Mouse (Mus musculus) frontal cortex, postnatal 25 days (tissue): ENCODE results near the gene 2410015M20Rik.
"Not testable (repeated sequence)": the region's sequence is repeated elsewhere in the genome, so short reads cannot be mapped to it uniquely, and the experiment has no call there.

Experiments used
- DNase-seq, 2 experiments: peaks; one replicate each; pipeline ENCODE4 v3.0.0; 2022; ENCODE audit warnings: low spot score in 2 of 2

Gene 2410015M20Rik

GRCm38 (mm10) chr17:56613236-56613844 is 3.8 kb upstream of the 2410015M20Rik start, which contains the start of gene Rpl36:
Gene Rpl36, plus strand, starts transcription at chr17:56613416.
- DNase-seq, result peak; percentile 96 to 98

- not testable (repeated sequence) for DNase-seq
Observed at GRCm38 (mm10) chr17:56612565-56612939, 3.0 kb upstream of the 2410015M20Rik start.

GRCm38 (mm10) chr17:56611861-56612564 is 2.4 kb upstream of the 2410015M20Rik start:
- DNase-seq, result no peak

GRCm38 (mm10) chr17:56611323-56611722 is 1.8 kb upstream of the 2410015M20Rik start:
- DNase-seq, result no peak

GRCm38 (mm10) chr17:56608699-56609098 is 872 bp downstream of the 2410015M20Rik start:
- no peak for DNase-seq

- no peak for DNase-seq
Observed at GRCm38 (mm10) chr17:56607521-56608062, 2.0 kb downstream of the 2410015M20Rik start.

- no peak for DNase-seq
Observed at GRCm38 (mm10) chr17:56605431-56605830, 4.1 kb downstream of the 2410015M20Rik start.

GRCm38 (mm10) chr17:56604422-56604821 is 5.1 kb downstream of the 2410015M20Rik start:
- DNase-seq, result no peak

- DNase-seq, result no peak
Observed at GRCm38 (mm10) chr17:56604070-56604380, 5.5 kb downstream of the 2410015M20Rik start.

GRCm38 (mm10) chr17:56603186-56604069 is 6.1 kb downstream of the 2410015M20Rik start:
- DNase-seq, result no peak

- no peak for DNase-seq
Observed at GRCm38 (mm10) chr17:56593527-56594271, 15.9 kb downstream of the 2410015M20Rik start.

GRCm38 (mm10) chr17:56592553-56592952 is 17.0 kb downstream of the 2410015M20Rik start:
- DNase-seq, result no peak

- no peak for DNase-seq
Observed at GRCm38 (mm10) chr17:56588921-56589320, 20.6 kb downstream of the 2410015M20Rik start.

- DNase-seq, result no peak
Observed at GRCm38 (mm10) chr17:56587773-56588172, 21.8 kb downstream of the 2410015M20Rik start.

GRCm38 (mm10) chr17:56585171-56585821 is 24.3 kb downstream of the 2410015M20Rik start:
- peak in 1 of 2 experiments; percentile 31 for DNase-seq

GRCm38 (mm10) chr17:56584257-56585130 is 25.1 kb downstream of the 2410015M20Rik start, which contains the start of the genes Safb2 and Safb:
Gene Safb2, minus strand, starts transcription at chr17:56584585.
Gene Safb, plus strand, starts transcription at chr17:56584825.
- peak; percentile 95 to 98 for DNase-seq

GRCm38 (mm10) chr17:56583611-56584256 is 25.8 kb downstream of the 2410015M20Rik start:
- DNase-seq, result no peak

GRCm38 (mm10) chr17:56583071-56583470 is 26.5 kb downstream of the 2410015M20Rik start:
- DNase-seq, result no peak

- DNase-seq, result no peak
Observed at GRCm38 (mm10) chr17:56572939-56573338, 36.6 kb downstream of the 2410015M20Rik start.
